Mouse (Mus musculus): ENCODE measurements around the gene Otud5. TPM values are rescaled to one million over a fixed set of nuclear protein-coding genes. Genes with fewer than 3 reads are reported as not detected.
A peak's percentile ranks its signal among the peaks of the same experiment; 100 is the strongest.
"Not testable (repeated sequence)": the region's sequence is repeated elsewhere in the genome, so short reads cannot be mapped to it uniquely, and the experiment has no call there.

Gene Otud5
- polyA plus RNA-seq, 1 experiment from 2014 or later = 72.3 TPM

DNA sequence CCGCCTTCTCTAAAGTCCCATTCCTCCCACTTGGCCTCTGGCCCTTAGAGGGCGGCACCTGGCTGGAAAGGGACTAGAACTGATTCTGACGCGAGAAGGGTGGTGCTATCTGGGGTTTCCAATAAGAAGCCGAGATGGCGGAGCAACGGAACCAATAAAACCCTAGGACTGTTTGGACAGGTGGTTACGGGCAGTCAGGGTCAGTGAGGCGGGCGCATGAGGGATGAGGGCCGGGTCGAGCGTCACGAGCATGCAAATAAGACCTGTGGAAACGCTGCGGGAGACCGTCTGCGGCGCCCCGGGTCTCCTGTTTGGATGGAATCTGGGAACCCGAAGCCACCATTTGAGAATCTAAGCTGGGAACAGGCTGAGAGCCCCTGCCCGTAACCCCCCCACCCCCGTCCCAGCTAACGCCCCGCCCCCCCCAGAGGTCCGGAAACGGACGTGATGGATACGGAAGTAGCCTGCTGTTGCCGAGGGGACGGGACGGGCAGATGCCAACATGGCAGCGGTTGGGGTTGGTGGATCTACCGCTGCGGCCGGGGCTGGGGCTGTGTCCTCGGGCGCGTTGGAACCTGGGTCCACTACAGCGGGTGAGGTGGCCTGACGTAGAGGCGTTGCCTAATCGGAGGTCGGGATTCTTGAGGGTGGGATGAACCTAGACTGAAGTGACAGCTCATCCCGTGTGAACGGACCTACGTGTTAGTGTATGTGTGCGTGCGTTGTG lies 42.8 kb downstream of the Otud5 start, which contains the start of gene Slc35a2:
Gene Slc35a2 (plus strand): TSS at position 188 of the 727 bp plus-strand sequence.
- WGBS = 12% methylated on average over 49 of the region's 49 CpGs
- peak within 1 kb of the TSS; percentile 58 for H3K4me3 ChIP-seq
- ATAC-seq (ENCODE audit: low FRiP score, low read depth) = peak; percentile 83
- H3K36me3 ChIP-seq = no peaks in the 10 kb centered on the region
- no peaks in the 10 kb centered on the region for H3K27me3 ChIP-seq (replicated peaks)
- no peaks in the 10 kb centered on the region; the same call in 1 of the 2 replicates for H3K9me3 ChIP-seq
- H3K27ac ChIP-seq = no peak within 1 kb of the TSS
- peak within 1 kb of the TSS; percentile 44 for H3K9ac ChIP-seq
- H3K4me1 ChIP-seq = 0 out of 2 replicates have a peak, but pooled peaks cover 3% of the 10 kb centered on the region
- peak within 1 kb of the TSS; percentile 64 for H3K4me2 ChIP-seq (replicated peaks)

DNA sequence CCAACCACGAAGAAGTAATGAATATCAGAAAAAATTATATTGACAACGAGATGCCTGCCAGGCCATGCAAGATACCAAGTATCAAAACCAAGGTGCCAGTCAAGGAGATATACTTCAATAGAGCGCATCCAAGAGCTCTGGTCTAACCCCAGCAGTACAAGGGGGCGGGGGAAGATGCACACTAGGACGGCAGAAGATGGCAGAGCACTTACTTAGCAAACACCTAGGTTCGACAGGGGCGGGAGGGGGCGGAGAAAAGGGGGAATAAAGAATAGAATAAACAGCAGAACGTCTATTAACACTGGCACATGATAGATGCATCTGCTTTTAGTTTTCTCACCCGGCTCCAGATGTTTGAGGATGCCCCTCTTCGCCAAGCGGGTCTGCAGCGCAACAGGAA lies 57.0 kb downstream of the Otud5 start:
- 35% methylated on average over 13 of the region's 13 CpGs for WGBS
- no peaks in the 10 kb centered on the region for H3K9me3 ChIP-seq

DNA sequence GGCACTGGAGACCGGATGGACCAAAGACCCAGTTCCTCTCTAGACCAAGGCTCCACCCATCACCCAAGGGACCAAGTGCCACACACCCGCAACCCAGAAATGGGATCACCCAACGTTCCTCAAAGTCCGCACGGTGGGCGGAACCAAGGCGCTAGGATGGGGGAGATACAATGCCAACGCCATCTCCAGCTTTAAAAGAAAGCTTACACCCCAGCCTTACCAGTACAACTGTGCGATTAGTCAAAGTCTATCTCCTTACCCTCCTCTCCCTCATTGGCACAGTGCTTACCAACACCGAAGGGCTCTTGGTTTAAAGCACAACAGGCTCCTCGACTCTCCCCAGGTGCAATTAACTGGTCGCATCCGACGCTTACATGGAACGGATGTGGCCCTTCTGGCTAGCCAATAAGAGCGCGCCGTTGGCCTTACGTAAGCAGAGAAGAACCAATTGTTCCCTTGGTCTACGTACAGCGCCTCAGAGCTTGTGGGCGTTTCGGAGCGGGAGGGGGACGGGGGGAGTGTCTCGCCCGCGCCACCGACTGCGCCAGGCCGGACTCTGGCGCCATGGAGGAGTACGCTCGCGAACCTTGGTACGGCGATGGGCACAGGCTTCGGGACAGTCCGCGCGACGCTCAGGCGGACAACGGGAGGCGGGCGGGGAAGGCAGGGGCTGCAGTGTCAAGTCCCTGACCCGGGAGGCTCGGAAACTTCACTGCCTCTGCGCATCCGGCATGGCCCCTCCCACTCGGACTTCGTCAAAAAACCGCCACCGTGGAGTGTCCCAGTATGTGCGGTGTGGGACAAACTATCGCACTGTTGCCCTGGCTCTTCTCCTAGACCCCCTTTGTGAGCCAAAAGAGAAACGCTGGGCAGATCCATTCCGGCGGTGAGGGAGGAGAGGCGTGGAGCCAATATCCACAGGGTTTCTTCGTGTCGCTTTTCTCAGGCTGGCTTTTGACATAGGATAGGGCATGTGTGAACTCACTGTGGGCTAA lies 58.0 kb downstream of the Otud5 start, which contains the start of the genes Pqbp1 and Timm17b:
Gene Pqbp1 (minus strand): TSS at position 390 of the 995 bp plus-strand sequence.
Gene Timm17b (plus strand): TSS at position 478 of the 995 bp plus-strand sequence.
- WGBS = 15% methylated on average over 62 of the region's 62 CpGs
- peaks cover 4% of the 10 kb centered on the region; the same call in 1 of the 2 replicates for H3K4me1 ChIP-seq

More for the DNA sequence above, 57.0 kb downstream of the Otud5 start:
- Histone ChIP-seq H3K36me3 (peaks cover 14% of the 10 kb centered on the region; the same call in 1 of the 2 replicates), H3K27me3 (replicated peaks) (no peaks in the 10 kb centered on the region), H3K27ac (no peak overlapping the region), H3K4me1 (peaks cover 4% of the 10 kb centered on the region; the same call in 1 of the 2 replicates), H3K4me3 (peak overlapping the region; percentile 55), H3K9ac (peak overlapping the region; percentile 45), H3K4me2 (replicated peaks) (peak overlapping the region; percentile 64)
- no peak for ATAC-seq (ENCODE audit: low FRiP score, low read depth)

DNA sequence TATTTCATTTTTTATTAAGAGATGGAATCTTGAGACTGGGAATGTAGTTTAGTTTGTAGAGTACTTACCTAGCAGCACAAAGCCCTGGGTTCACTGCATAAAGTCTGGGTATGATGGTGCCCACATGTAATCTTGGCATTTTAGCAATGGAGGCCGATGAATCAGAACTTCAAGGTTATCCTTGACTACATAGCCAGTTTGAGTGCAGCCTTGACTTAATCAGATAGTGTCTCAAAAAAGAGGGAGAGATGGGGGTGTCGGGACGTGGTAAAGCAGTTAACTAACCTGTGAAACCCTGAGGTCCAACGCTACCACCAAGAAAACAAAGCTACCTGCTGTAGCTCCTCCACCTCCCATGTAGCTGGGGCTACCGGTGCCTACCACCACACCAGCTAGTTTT lies 63.3 kb downstream of the Otud5 start:
- no peak overlapping the region for H3K4me2 ChIP-seq (replicated peaks)
- H3K4me1 ChIP-seq = no peaks in the 10 kb centered on the region; the same call in 1 of the 2 replicates
- WGBS = 95% methylated on average over 5 of the region's 5 CpGs
- H3K27me3 ChIP-seq (replicated peaks) = no peaks in the 10 kb centered on the region
- H3K27ac ChIP-seq = no peak overlapping the region
- H3K36me3 ChIP-seq = peaks cover 8% of the 10 kb centered on the region; the same call in 1 of the 2 replicates
- H3K4me3 ChIP-seq = no peak overlapping the region
- H3K9me3 ChIP-seq = no peaks in the 10 kb centered on the region
- H3K9ac ChIP-seq = no peak overlapping the region
- no peak for ATAC-seq (ENCODE audit: low FRiP score, low read depth)

More for the DNA sequence above, 58.0 kb downstream of the Otud5 start, which contains the start of the genes Pqbp1 and Timm17b:
- Histone ChIP-seq H3K4me3 (peak within 1 kb of the TSS; percentile 55), H3K4me2 (replicated peaks) (peak within 1 kb of the TSS; percentile 64), H3K9me3 (no peaks in the 10 kb centered on the region), H3K27me3 (replicated peaks) (no peaks in the 10 kb centered on the region), H3K36me3 (peaks cover 10% of the 10 kb centered on the region; the same call in 1 of the 2 replicates), H3K27ac (peak within 1 kb of the TSS; percentile 42; the same call in 1 of the 2 replicates), H3K9ac (peak within 1 kb of the TSS; percentile 56)
- peak; percentile 99 for ATAC-seq (ENCODE audit: low FRiP score, low read depth)

DNA sequence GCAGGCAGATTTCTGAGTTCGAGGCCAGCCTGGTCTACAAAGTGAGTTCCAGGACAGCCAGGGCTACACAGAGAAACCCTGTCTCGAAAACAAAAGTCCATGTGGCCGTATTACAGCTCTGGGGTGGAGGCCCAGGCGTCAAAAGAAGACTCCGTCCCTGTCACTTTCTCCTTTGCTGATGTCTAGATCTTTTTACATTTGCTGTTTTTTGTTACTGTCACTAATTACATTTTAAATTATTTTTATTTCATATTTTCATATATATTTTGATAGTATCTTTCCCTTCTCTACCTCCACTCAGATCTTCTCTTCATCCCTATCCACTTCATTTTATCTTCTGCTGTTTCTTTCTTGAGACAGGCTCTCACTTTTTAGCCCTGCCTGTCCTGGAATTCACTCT lies 66.6 kb downstream of the Otud5 start, which contains the start of gene Gm10491:
Gene Gm10491 (minus strand): TSS at position 101 of the 400 bp plus-strand sequence.
- WGBS = 91% methylated on average over 5 of the region's 5 CpGs
- Histone ChIP-seq H3K27ac (no peak within 1 kb of the TSS), H3K36me3 (peaks cover 8% of the 10 kb centered on the region; the same call in 1 of the 2 replicates), H3K4me2 (replicated peaks) (no peak within 1 kb of the TSS), H3K4me3 (no peak within 1 kb of the TSS), H3K27me3 (replicated peaks) (no peaks in the 10 kb centered on the region), H3K9ac (no peak within 1 kb of the TSS), H3K9me3 (no peaks in the 10 kb centered on the region), H3K4me1 (no peaks in the 10 kb centered on the region)
- no peak for ATAC-seq (ENCODE audit: low FRiP score, low read depth)

DNA sequence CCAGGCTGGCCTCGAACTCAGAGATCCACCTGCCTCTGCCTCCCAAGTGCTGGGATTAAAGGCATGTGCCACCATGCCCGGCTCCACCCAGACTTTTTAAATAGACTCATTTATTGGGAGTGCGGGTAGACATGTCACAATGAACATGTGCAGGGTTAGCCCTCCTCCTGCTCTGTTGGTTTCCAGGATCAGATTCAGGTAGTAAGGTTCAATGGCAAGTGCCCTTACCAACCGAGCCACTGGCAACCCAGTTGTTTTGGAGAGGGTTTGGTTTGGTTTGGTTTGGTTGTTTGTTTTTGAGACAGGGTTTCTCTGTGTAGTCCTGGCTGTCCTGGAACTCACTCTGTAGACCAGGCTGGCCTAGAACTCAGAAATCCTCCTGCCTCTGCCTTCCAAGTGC lies 68.1 kb downstream of the Otud5 start, which contains the start of gene Gm10490:
Gene Gm10490 (plus strand): TSS at position 301 of the 400 bp plus-strand sequence.
- H3K9ac ChIP-seq; H3K4me2 ChIP-seq (replicated peaks); H3K9me3 ChIP-seq; H3K4me3 ChIP-seq; H3K4me1 ChIP-seq; H3K27ac ChIP-seq; ATAC-seq (ENCODE audit: low FRiP score, low read depth); H3K36me3 ChIP-seq; H3K27me3 ChIP-seq (replicated peaks): not testable (repeated sequence)
- WGBS = 92% methylated on average over 4 of the region's 4 CpGs

DNA sequence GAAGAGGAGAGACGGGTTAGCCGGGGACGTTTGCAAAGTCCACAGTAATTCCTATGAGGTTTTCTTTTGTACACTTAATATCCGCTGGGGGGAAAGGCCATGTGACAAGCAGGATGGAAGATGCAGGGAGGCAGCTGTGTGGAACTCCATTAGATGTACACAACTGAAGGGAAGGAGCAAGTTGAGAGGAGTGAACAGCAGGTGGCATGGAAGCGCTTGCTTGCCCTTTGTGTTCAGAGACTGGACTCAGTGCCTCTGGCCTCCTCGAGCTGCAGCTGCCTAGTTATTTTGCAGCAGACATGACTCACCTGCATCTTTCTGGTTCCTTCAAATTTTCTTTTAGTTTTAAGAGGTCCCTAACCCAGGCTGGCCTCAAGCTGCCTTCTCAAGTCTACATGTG lies 69.3 kb downstream of the Otud5 start:
- no peak overlapping the region for H3K27ac ChIP-seq
- no peak overlapping the region for H3K4me2 ChIP-seq (replicated peaks)
- H3K9ac ChIP-seq = no peak overlapping the region
- WGBS = 59% methylated on average over 6 of the region's 6 CpGs
- H3K9me3 ChIP-seq = no peaks in the 10 kb centered on the region
- ATAC-seq (ENCODE audit: low FRiP score, low read depth) = no peak
- no peaks in the 10 kb centered on the region for H3K27me3 ChIP-seq (replicated peaks)
- no peak overlapping the region for H3K4me3 ChIP-seq
- no peaks in the 10 kb centered on the region for H3K4me1 ChIP-seq
- peaks cover 8% of the 10 kb centered on the region; the same call in 1 of the 2 replicates for H3K36me3 ChIP-seq

DNA sequence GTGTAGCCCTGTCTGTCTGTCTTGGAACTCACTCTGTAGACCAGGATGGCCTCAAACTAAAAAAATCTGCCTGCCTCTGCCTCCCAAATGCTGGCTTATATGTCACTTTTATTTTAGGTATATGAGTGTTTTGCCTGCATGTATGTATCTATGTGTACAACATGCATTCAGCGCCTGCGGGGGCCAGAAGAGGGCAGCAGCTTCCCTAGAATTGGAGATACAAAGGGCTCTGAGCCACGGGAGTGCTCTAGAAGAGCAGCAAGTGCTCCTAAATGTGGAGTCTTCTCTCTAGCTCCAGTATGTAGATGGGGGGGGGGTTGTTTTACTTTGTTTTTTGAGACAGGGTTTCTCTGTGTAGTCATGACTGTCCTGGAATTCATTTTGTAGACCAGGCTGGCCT lies 74.5 kb downstream of the Otud5 start:
- not testable (repeated sequence) for H3K27me3 ChIP-seq (replicated peaks); ATAC-seq (ENCODE audit: low FRiP score, low read depth); H3K4me1 ChIP-seq; H3K4me2 ChIP-seq (replicated peaks); H3K27ac ChIP-seq; H3K9me3 ChIP-seq; H3K9ac ChIP-seq; H3K36me3 ChIP-seq; H3K4me3 ChIP-seq
- WGBS = 41% methylated on average over 3 of the region's 3 CpGs

DNA sequence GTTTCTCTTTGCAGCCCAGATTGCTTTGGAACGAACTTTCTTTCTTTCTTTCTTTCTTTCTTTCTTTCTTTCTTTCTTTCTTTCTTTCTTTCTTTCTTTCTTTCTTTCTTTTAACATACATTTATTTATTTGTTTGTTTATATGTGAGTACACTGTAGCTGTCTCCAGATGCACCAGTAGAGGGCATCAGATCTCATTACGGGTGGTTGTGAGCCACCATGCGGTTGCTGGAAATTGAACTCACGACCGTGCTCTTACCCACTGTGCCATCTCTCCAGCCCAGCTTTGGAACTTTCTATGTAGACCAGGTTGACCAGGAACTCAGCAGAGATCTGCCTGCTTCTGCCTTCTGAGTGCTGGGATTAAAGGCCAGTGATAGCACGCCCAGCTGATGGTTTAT lies 76.8 kb downstream of the Otud5 start:
- H3K36me3 ChIP-seq; H3K4me2 ChIP-seq (replicated peaks); H3K27me3 ChIP-seq (replicated peaks); ATAC-seq (ENCODE audit: low FRiP score, low read depth); H3K27ac ChIP-seq; H3K9ac ChIP-seq; H3K4me3 ChIP-seq; H3K4me1 ChIP-seq; H3K9me3 ChIP-seq: not testable (repeated sequence)
- WGBS = 73% methylated on average over 6 of the region's 6 CpGs

DNA sequence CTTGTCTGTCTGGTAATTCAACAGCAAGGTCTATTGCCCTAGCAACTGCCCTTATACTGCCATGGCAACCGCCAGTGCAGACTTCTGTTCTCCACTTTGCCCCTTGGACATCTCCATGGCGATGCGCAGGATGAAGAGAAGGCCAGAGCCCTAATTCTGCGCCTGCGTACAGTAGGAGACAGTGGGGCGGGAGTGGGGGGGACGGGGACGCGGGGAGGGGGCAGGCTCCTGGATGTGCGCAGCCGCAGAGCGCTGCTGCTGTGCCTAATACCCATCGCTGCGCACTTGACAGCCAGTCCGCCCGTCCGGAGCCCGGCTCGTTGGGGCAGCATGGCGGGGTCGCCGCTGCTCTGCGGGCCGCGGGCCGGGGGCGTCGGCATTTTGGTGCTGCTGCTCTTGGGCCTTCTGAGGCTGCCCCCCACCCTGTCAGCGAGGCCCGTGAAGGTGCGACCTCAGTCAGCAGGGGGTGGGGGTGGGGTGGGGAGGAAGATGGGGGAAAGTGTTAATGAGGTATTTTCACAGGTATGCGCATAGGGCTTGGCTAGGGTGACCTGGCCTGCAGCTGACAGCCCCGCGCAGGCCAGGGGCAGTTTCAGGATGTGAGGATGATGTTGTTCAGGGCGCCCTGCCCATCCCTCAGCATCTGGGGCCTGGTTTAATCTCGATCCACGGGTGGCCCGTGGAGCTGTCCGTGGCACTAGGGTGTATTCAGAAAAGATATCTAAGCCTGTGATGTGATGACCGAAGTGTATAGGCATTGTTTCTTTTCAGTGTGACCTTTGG lies 78.6 kb downstream of the Otud5 start, which contains the start of gene Pcsk1n:
Gene Pcsk1n (plus strand): TSS at position 222 of the 783 bp plus-strand sequence.
- Histone ChIP-seq H3K4me1 (peaks cover 6% of the 10 kb centered on the region), H3K36me3 (no peaks in the 10 kb centered on the region; the same call in 1 of the 2 replicates), H3K9ac (peak within 1 kb of the TSS; percentile 58), H3K27me3 (replicated peaks) (peaks cover 14% of the 10 kb centered on the region), H3K27ac (0 out of 2 replicates have a peak within 1 kb of the TSS, but pooled peaks have one; percentile 46), H3K4me3 (peak within 1 kb of the TSS; percentile 40), H3K9me3 (no peaks in the 10 kb centered on the region), H3K4me2 (replicated peaks) (peak within 1 kb of the TSS; percentile 62)
- WGBS = 21% methylated on average over 40 of the region's 40 CpGs
- ATAC-seq (ENCODE audit: low FRiP score, low read depth) = peak; percentile 88

DNA sequence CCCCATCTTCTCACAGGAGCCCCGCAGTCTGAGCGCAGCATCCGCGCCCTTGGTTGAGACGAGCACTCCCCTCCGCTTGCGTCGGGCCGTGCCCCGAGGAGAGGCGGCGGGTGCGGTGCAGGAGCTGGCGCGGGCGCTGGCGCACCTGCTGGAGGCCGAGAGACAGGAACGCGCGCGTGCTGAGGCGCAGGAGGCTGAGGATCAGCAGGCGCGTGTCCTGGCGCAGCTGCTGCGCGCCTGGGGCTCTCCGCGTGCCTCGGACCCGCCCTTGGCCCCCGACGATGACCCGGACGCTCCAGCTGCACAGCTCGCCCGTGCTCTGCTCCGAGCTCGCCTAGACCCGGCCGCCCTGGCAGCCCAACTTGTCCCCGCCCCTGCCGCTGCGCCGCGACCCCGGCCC lies 80.9 kb downstream of the Otud5 start:
- Histone ChIP-seq H3K4me1 (peaks cover 6% of the 10 kb centered on the region), H3K36me3 (no peaks in the 10 kb centered on the region; the same call in 1 of the 2 replicates), H3K9me3 (no peaks in the 10 kb centered on the region), H3K9ac (peak overlapping the region; percentile 49), H3K27ac (no peak overlapping the region), H3K4me2 (replicated peaks) (peak overlapping the region; percentile 62), H3K27me3 (replicated peaks) (peaks cover 27% of the 10 kb centered on the region), H3K4me3 (peak overlapping the region; percentile 34)
- WGBS = 14% methylated on average over 42 of the region's 48 CpGs
- ATAC-seq (ENCODE audit: low FRiP score, low read depth) = no peak

All from neural tube, embryonic 12.5 days (tissue).